Mouse (Mus musculus) CH12.LX (cell line): ENCODE data around the gene Tsnax. TPM values are rescaled to one million over a fixed set of nuclear protein-coding genes. Genes with fewer than 3 reads are reported as not detected.

Source experiments
- DNase-seq: peaks from one replicate; pipeline ENCODE4 v3.0.0-alpha.2; 2013; ENCODE audit errors: extremely low read depth
- H3K27ac ChIP-seq: 2 replicates; pipeline ENCODE4 v1.5.1; 2012; ENCODE audit warnings: low read depth, mild to moderate bottlenecking, control low read depth, moderate library complexity; ENCODE audit not compliant: insufficient read depth
- H3K27me3 ChIP-seq: replicated peaks from 2 replicates; pipeline ENCODE3; 2012; ENCODE audit warnings: inconsistent platforms
- H3K36me3 ChIP-seq, 2 experiments: replicated peaks in 1 of 2; 2 replicates each; pipeline versions ENCODE3 to v1.6.1; 2012; ENCODE audit warnings: inconsistent platforms in 1 of 2, low read length in 1 of 2, mild to moderate bottlenecking in 1 of 2, mixed read lengths in 1 of 2, moderate library complexity in 1 of 2; ENCODE audit not compliant: control insufficient read depth in 1 of 2, insufficient read depth in 1 of 2
- H3K4me1 ChIP-seq, 2 experiments: 2 replicates each; pipeline ENCODE4 v1.6.1; 2012; ENCODE audit warnings: inconsistent platforms in 1 of 2, moderate library complexity in 1 of 2; ENCODE audit not compliant: insufficient read depth in 2 of 2, control insufficient read depth in 1 of 2
- H3K4me2 ChIP-seq: 2 replicates; pipeline ENCODE4 v1.6.1; 2012; ENCODE audit warnings: low read depth, mild to moderate bottlenecking, control low read depth; ENCODE audit not compliant: poor library complexity, insufficient read depth, severe bottlenecking
- H3K4me3 ChIP-seq, 3 experiments: fragments of 150-350 bp in 1 of 3; sonication (generic) in 1 of 3; replicated peaks in 1 of 3; 2 replicates each; pipeline versions ENCODE3 to v1.5.1; 2011 to 2012; ENCODE audit warnings: low read depth in 2 of 3, low read length in 2 of 3, mild to moderate bottlenecking in 2 of 3, moderate library complexity in 2 of 3, control low read depth in 1 of 3, improper control_type of control experiment in 1 of 3, inconsistent platforms in 1 of 3, mixed read lengths in 1 of 3; ENCODE audit not compliant: poor library complexity in 1 of 3
- H3K79me2 ChIP-seq: replicated peaks from 2 replicates; pipeline ENCODE4 v1.6.1; 2012; ENCODE audit warnings: mild to moderate bottlenecking, moderate library complexity; ENCODE audit not compliant: control insufficient read depth, poor library complexity, insufficient read depth, severe bottlenecking; ENCODE audit errors: extremely low read depth
- H3K9ac ChIP-seq: 2 replicates; pipeline ENCODE4 v1.6.1; 2012; ENCODE audit warnings: low read depth, mild to moderate bottlenecking, control low read depth, moderate library complexity; ENCODE audit not compliant: insufficient read depth
- H3K9me3 ChIP-seq: replicated peaks from 2 replicates; pipeline ENCODE3; 2012; ENCODE audit warnings: low read length, inconsistent platforms, mixed read lengths
- CHD1 ChIP-seq: IDR thresholded peaks from 2 replicates; pipeline ENCODE4 v1.6.1; 2012; ENCODE audit warnings: low read depth, low read length, improper control_type of control experiment, inconsistent platforms
- CHD2 ChIP-seq: IDR thresholded peaks from 2 replicates; pipeline ENCODE4 v1.6.1; 2011; ENCODE audit warnings: low read length, improper control_type of control experiment
- ELF1 ChIP-seq: IDR thresholded peaks from 2 replicates; pipeline ENCODE4 v1.6.1; 2014; ENCODE audit warnings: low read depth, mild to moderate bottlenecking, inconsistent platforms, low read length, improper control_type of control experiment
- ETS1 ChIP-seq: conservative IDR thresholded peaks from 2 replicates; pipeline ENCODE4 v1.6.1; 2012; ENCODE audit warnings: low read depth, mild to moderate bottlenecking, inconsistent platforms, low read length, improper control_type of control experiment, moderate library complexity
- GABPA ChIP-seq: IDR thresholded peaks from 2 replicates; pipeline ENCODE4 v1.6.1; 2012; ENCODE audit warnings: low read depth, low read length, improper control_type of control experiment, inconsistent platforms; ENCODE audit not compliant: insufficient replicate concordance
- HCFC1 ChIP-seq: IDR thresholded peaks from 2 replicates; pipeline ENCODE4 v1.6.1; 2012; ENCODE audit warnings: low read depth, mild to moderate bottlenecking, inconsistent platforms, low read length, improper control_type of control experiment
- JUND ChIP-seq: conservative IDR thresholded peaks from 2 replicates; pipeline ENCODE4 v1.6.1; 2011; ENCODE audit warnings: low read depth, low read length, improper control_type of control experiment
- MAFK ChIP-seq: IDR thresholded peaks from 2 replicates; pipeline ENCODE4 v1.6.1; 2011; ENCODE audit warnings: low read length, improper control_type of control experiment; ENCODE audit not compliant: insufficient replicate concordance
- MAX ChIP-seq: IDR thresholded peaks from 2 replicates; pipeline ENCODE4 v1.6.1; 2011; ENCODE audit warnings: low read length, improper control_type of control experiment
- MXI1 ChIP-seq: IDR thresholded peaks from 2 replicates; pipeline ENCODE4 v1.6.1; 2011; ENCODE audit warnings: mild to moderate bottlenecking, low read depth, low read length, improper control_type of control experiment
- NELFE ChIP-seq: IDR thresholded peaks from 2 replicates; pipeline ENCODE4 v1.6.1; 2011; ENCODE audit warnings: low read depth, low read length, improper control_type of control experiment
- NRF1 ChIP-seq: IDR thresholded peaks from 2 replicates; pipeline ENCODE4 v1.6.1; 2014; ENCODE audit warnings: low read depth, mild to moderate bottlenecking, inconsistent platforms, low read length, improper control_type of control experiment, moderate library complexity
- PAX5 ChIP-seq: IDR thresholded peaks from 2 replicates; pipeline ENCODE4 v1.6.1; 2012; ENCODE audit warnings: low read length, inconsistent platforms, mixed read lengths
- POLR2A ChIP-seq: IDR thresholded peaks from 2 replicates; pipeline ENCODE4 v1.6.1; 2011; ENCODE audit warnings: low read depth, mild to moderate bottlenecking, improper control_type of control experiment, low read length
- RCOR1 ChIP-seq: conservative IDR thresholded peaks from 2 replicates; pipeline ENCODE4 v1.6.1; 2012; ENCODE audit warnings: low read depth, mild to moderate bottlenecking, inconsistent platforms, low read length, improper control_type of control experiment
- SMC3 ChIP-seq: IDR thresholded peaks from 2 replicates; pipeline ENCODE4 v1.6.1; 2011; ENCODE audit warnings: low read depth, low read length, improper control_type of control experiment
- UBTF ChIP-seq: IDR thresholded peaks from 2 replicates; pipeline ENCODE4 v1.6.1; 2012; ENCODE audit warnings: low read depth, mild to moderate bottlenecking, inconsistent platforms, low read length, improper control_type of control experiment, moderate library complexity
- USF1 ChIP-seq: IDR thresholded peaks from 2 replicates; pipeline ENCODE4 v1.6.1; 2014; ENCODE audit warnings: low read depth, mild to moderate bottlenecking, inconsistent platforms, low read length, improper control_type of control experiment
- USF2 ChIP-seq: conservative IDR thresholded peaks from 2 replicates; pipeline ENCODE4 v1.6.1; 2011; ENCODE audit warnings: low read depth, low read length, improper control_type of control experiment
- ZKSCAN1 ChIP-seq: IDR thresholded peaks from 2 replicates; pipeline ENCODE4 v1.6.1; 2012; ENCODE audit warnings: low read depth, inconsistent platforms, low read length, improper control_type of control experiment, borderline replicate concordance
- ZMIZ1 ChIP-seq: IDR thresholded peaks from 2 replicates; pipeline ENCODE4 v1.6.1; 2012; ENCODE audit warnings: low read depth, mild to moderate bottlenecking, inconsistent platforms, low read length, improper control_type of control experiment
- ZNF384 ChIP-seq: IDR thresholded peaks from 2 replicates; pipeline ENCODE4 v1.6.1; 2012; ENCODE audit warnings: low read depth, low read length, improper control_type of control experiment, inconsistent platforms
- dilution Hi-C: fragments of 300-500 bp; cut with MboI; formaldehyde crosslinking; loops from 2 replicates; pipeline ENCODE4 v1.14.3; 2020; ENCODE audit warnings: low sequenced_read_pairs; ENCODE audit not compliant: extremely low pct_unique_long_range_greater_than_20kb, extremely low pct_ligation_motif_present
- in situ Hi-C: fragments of 300-500 bp; cut with MboI; formaldehyde crosslinking; loops from 3 replicates; pipeline ENCODE4 v1.14.3; 2019; ENCODE audit warnings: low sequenced_read_pairs, low pct_ligation_motif_present, low pct_unique_long_range_greater_than_20kb, mixed read lengths
- polyA plus RNA-seq: library from polyadenylated mRNA; unstranded; fragments of >175 nt; gene quantifications from 2 replicates; pipeline ENCODE4 v1.2.1, GENCODE M21; 2012; ENCODE audit warnings: low read depth; ENCODE audit not compliant: insufficient read length
- total RNA-seq, 2 experiments: library from RNA; depleted of rRNA; stranded (reverse); fragments of 300-350 nt in 1 of 2; fragments of >200 nt in 1 of 2; gene quantifications; 2 replicates each; pipeline ENCODE4 v1.2.3; 2012 to 2014

The Tsnax gene
- total and polyA plus RNA-seq, 3 experiments, result 48.0 to 75.0 (median 62.9) TPM

GRCm38 (mm10) chr8:124980828-124981227 is 32.0 kb upstream of the Tsnax start:
- Histone ChIP-seq H3K27ac (no peak overlapping the region), H3K9ac (no peak overlapping the region), H3K79me2 (no peaks in the 10 kb centered on the region), H3K4me2 (no peak overlapping the region), H3K4me3 (no peak overlapping the region), H3K36me3 (no peaks in the 10 kb centered on the region)
- no peak for DNase-seq
- in situ Hi-C loops, result no loop called here
- dilution Hi-C loops, result no loop called here
- TF ChIP-seq JUND, result no peak
- no peak for TF ChIP-seq MXI1
- no peak for TF ChIP-seq NELFE
- TF ChIP-seq USF2, result no peak
- TF ChIP-seq USF1, result no peak
- no peak for TF ChIP-seq RCOR1
- TF ChIP-seq GABPA, result no peak
- TF ChIP-seq CHD2, result no peak
- TF ChIP-seq ETS1, result no peak
- no peak for TF ChIP-seq UBTF
- no peak for TF ChIP-seq POLR2A
- TF ChIP-seq SMC3, result no peak
- TF ChIP-seq NRF1, result no peak
- no peak for TF ChIP-seq ZKSCAN1
- no peak for TF ChIP-seq HCFC1
- no peak for TF ChIP-seq ZMIZ1
- no peak for TF ChIP-seq ELF1
- no peak for TF ChIP-seq ZNF384
- TF ChIP-seq MAX, result no peak
- no peak for TF ChIP-seq PAX5
- TF ChIP-seq, all 38 proteins: peak for 0
- Histone ChIP-seq H3K27me3 (peaks cover 27% of the 10 kb centered on the region), H3K4me1 (no peaks in the 10 kb centered on the region), H3K9me3 (peaks cover 22% of the 10 kb centered on the region)

GRCm38 (mm10) chr8:124990923-124991667 is 21.7 kb upstream of the Tsnax start:
- H3K4me2 ChIP-seq, result no peak overlapping the region
- no peak for TF ChIP-seq MAFK
- no peak for TF ChIP-seq NELFE
- TF ChIP-seq CHD1, result no peak
- TF ChIP-seq, all 38 proteins: peak for 0
- peaks cover 7% of the 10 kb centered on the region for H3K9me3 ChIP-seq
- H3K27ac ChIP-seq, result no peak overlapping the region
- no peak overlapping the region for H3K9ac ChIP-seq
- dilution Hi-C loops, result no loop called here
- in situ Hi-C loops, result no loop called here
- no peak overlapping the region for H3K4me3 ChIP-seq
- peaks cover 68% of the 10 kb centered on the region for H3K27me3 ChIP-seq
- no peaks in the 10 kb centered on the region for H3K79me2 ChIP-seq
- no peaks in the 10 kb centered on the region for H3K4me1 ChIP-seq
- H3K36me3 ChIP-seq, result no peaks in the 10 kb centered on the region
- no peak for DNase-seq
